Mouse (Mus musculus): ENCODE data around the gene Lhx4. TPM values are rescaled to one million over a fixed set of nuclear protein-coding genes. Genes with fewer than 3 reads are reported as not detected.

Gene Lhx4
- polyA plus RNA-seq, 1 experiment from 2014 or later, result 0.79 TPM

GRCm38 (mm10) chr1:155727830-155728229 lies 23.7 kb downstream of the Lhx4 start:
- no peaks in the 10 kb centered on the region for H3K4me1 ChIP-seq (ENCODE audit: control insufficient read depth, insufficient read depth, low read length)
- no peaks in the 10 kb centered on the region for H3K36me3 ChIP-seq (replicated peaks; ENCODE audit: control insufficient read depth, insufficient read depth, low read depth, low read length)
- H3K9me3 ChIP-seq (replicated peaks; ENCODE audit: control insufficient read depth, low read length), result no peaks in the 10 kb centered on the region
- 22% methylated on average over 10 of the region's 10 CpGs for WGBS
- H3K27me3 ChIP-seq (ENCODE audit: control insufficient read depth, insufficient read depth, low read length), result peaks cover 67% of the 10 kb centered on the region
- ATAC-seq (replicated peaks; ENCODE audit: insufficient number of reproducible peaks, low FRiP score, low TSS enrichment, low read depth), result no peak
- no peak for DNase-seq (ENCODE audit: low spot score)
- no peak overlapping the region for H3K9ac ChIP-seq (replicated peaks; ENCODE audit: low read length)
- no peak overlapping the region for H3K4me3 ChIP-seq (ENCODE audit: low read depth, low read length)
- H3K27ac ChIP-seq (replicated peaks; ENCODE audit: low read depth, low read length), result no peak overlapping the region
- H3K4me2 ChIP-seq (ENCODE audit: low read depth, low read length), result no peak overlapping the region

- Histone ChIP-seq H3K4me2 (ENCODE audit: low read depth, low read length) (no peak overlapping the region), H3K4me3 (ENCODE audit: low read depth, low read length) (no peak overlapping the region), H3K27ac (replicated peaks; ENCODE audit: low read depth, low read length) (no peak overlapping the region), H3K9me3 (replicated peaks; ENCODE audit: control insufficient read depth, low read length) (no peaks in the 10 kb centered on the region), H3K27me3 (ENCODE audit: control insufficient read depth, insufficient read depth, low read length) (peaks cover 50% of the 10 kb centered on the region), H3K9ac (replicated peaks; ENCODE audit: low read length) (no peak overlapping the region), H3K4me1 (ENCODE audit: control insufficient read depth, insufficient read depth, low read length) (no peaks in the 10 kb centered on the region), H3K36me3 (replicated peaks; ENCODE audit: control insufficient read depth, insufficient read depth, low read depth, low read length) (no peaks in the 10 kb centered on the region)
- WGBS, result 76% methylated on average over 2 of the region's 2 CpGs
- no peak for ATAC-seq (replicated peaks; ENCODE audit: insufficient number of reproducible peaks, low FRiP score, low TSS enrichment, low read depth)
- DNase-seq (ENCODE audit: low spot score), result no peak
Observed at GRCm38 (mm10) chr1:155725876-155726275, 25.6 kb downstream of the Lhx4 start.

- no peak overlapping the region for H3K9ac ChIP-seq (replicated peaks; ENCODE audit: low read length)
- no peaks in the 10 kb centered on the region for H3K4me1 ChIP-seq (ENCODE audit: control insufficient read depth, insufficient read depth, low read length)
- peaks cover 36% of the 10 kb centered on the region for H3K27me3 ChIP-seq (ENCODE audit: control insufficient read depth, insufficient read depth, low read length)
- H3K36me3 ChIP-seq (replicated peaks; ENCODE audit: control insufficient read depth, insufficient read depth, low read depth, low read length), result no peaks in the 10 kb centered on the region
- no peak for ATAC-seq (replicated peaks; ENCODE audit: insufficient number of reproducible peaks, low FRiP score, low TSS enrichment, low read depth)
- H3K9me3 ChIP-seq (replicated peaks; ENCODE audit: control insufficient read depth, low read length), result no peaks in the 10 kb centered on the region
- no peak overlapping the region for H3K27ac ChIP-seq (replicated peaks; ENCODE audit: low read depth, low read length)
- WGBS, result 86% methylated on average over 3 of the region's 3 CpGs
- H3K4me2 ChIP-seq (ENCODE audit: low read depth, low read length), result no peak overlapping the region
- no peak overlapping the region for H3K4me3 ChIP-seq (ENCODE audit: low read depth, low read length)
- no peak for DNase-seq (ENCODE audit: low spot score)
Observed at GRCm38 (mm10) chr1:155724301-155724700, 27.2 kb downstream of the Lhx4 start.

GRCm38 (mm10) chr1:155722185-155722584 lies 29.3 kb downstream of the Lhx4 start:
- H3K4me2 ChIP-seq (ENCODE audit: low read depth, low read length), result peak overlapping the region; percentile 22; the same call in 1 of the 2 replicates
- ATAC-seq (replicated peaks; ENCODE audit: insufficient number of reproducible peaks, low FRiP score, low TSS enrichment, low read depth) (no peak), DNase-seq (ENCODE audit: low spot score) (peak; percentile 84)
- peaks cover 15% of the 10 kb centered on the region for H3K27me3 ChIP-seq (ENCODE audit: control insufficient read depth, insufficient read depth, low read length)
- no peaks in the 10 kb centered on the region for H3K36me3 ChIP-seq (replicated peaks; ENCODE audit: control insufficient read depth, insufficient read depth, low read depth, low read length)
- under 1% methylated on average over 13 of the region's 13 CpGs for WGBS
- H3K9me3 ChIP-seq (replicated peaks; ENCODE audit: control insufficient read depth, low read length), result no peaks in the 10 kb centered on the region
- no peaks in the 10 kb centered on the region for H3K4me1 ChIP-seq (ENCODE audit: control insufficient read depth, insufficient read depth, low read length)
- H3K27ac ChIP-seq (replicated peaks; ENCODE audit: low read depth, low read length), result no peak overlapping the region
- no peak overlapping the region for H3K4me3 ChIP-seq (ENCODE audit: low read depth, low read length)
- H3K9ac ChIP-seq (replicated peaks; ENCODE audit: low read length), result no peak overlapping the region

GRCm38 (mm10) chr1:155721443-155721842 lies 30.0 kb downstream of the Lhx4 start:
- Histone ChIP-seq H3K27me3 (ENCODE audit: control insufficient read depth, insufficient read depth, low read length) (peaks cover 11% of the 10 kb centered on the region; the same call in 1 of the 2 replicates), H3K9ac (replicated peaks; ENCODE audit: low read length) (no peak overlapping the region), H3K27ac (replicated peaks; ENCODE audit: low read depth, low read length) (no peak overlapping the region), H3K4me1 (ENCODE audit: control insufficient read depth, insufficient read depth, low read length) (no peaks in the 10 kb centered on the region), H3K9me3 (replicated peaks; ENCODE audit: control insufficient read depth, low read length) (no peaks in the 10 kb centered on the region), H3K36me3 (replicated peaks; ENCODE audit: control insufficient read depth, insufficient read depth, low read depth, low read length) (no peaks in the 10 kb centered on the region), H3K4me3 (ENCODE audit: low read depth, low read length) (no peak overlapping the region), H3K4me2 (ENCODE audit: low read depth, low read length) (no peak overlapping the region)
- DNase-seq (ENCODE audit: low spot score) (peak; percentile 61), ATAC-seq (replicated peaks; ENCODE audit: insufficient number of reproducible peaks, low FRiP score, low TSS enrichment, low read depth) (0 out of 2 replicates have a peak, but pooled peaks have one; percentile 1)
- 30% methylated on average over 8 of the region's 8 CpGs for WGBS

- Histone ChIP-seq H3K4me2 (ENCODE audit: low read depth, low read length) (no peak overlapping the region), H3K9ac (replicated peaks; ENCODE audit: low read length) (no peak overlapping the region), H3K36me3 (replicated peaks; ENCODE audit: control insufficient read depth, insufficient read depth, low read depth, low read length) (no peaks in the 10 kb centered on the region), H3K4me3 (ENCODE audit: low read depth, low read length) (no peak overlapping the region), H3K9me3 (replicated peaks; ENCODE audit: control insufficient read depth, low read length) (no peaks in the 10 kb centered on the region), H3K27me3 (ENCODE audit: control insufficient read depth, insufficient read depth, low read length) (peaks cover 11% of the 10 kb centered on the region; the same call in 1 of the 2 replicates), H3K27ac (replicated peaks; ENCODE audit: low read depth, low read length) (no peak overlapping the region), H3K4me1 (ENCODE audit: control insufficient read depth, insufficient read depth, low read length) (no peaks in the 10 kb centered on the region)
- 48% methylated on average over 5 of the region's 5 CpGs for WGBS
- ATAC-seq (replicated peaks; ENCODE audit: insufficient number of reproducible peaks, low FRiP score, low TSS enrichment, low read depth) (no peak), DNase-seq (ENCODE audit: low spot score) (no peak)
Observed at GRCm38 (mm10) chr1:155720006-155720405, 31.5 kb downstream of the Lhx4 start.

- no peak overlapping the region for H3K4me2 ChIP-seq (ENCODE audit: low read depth, low read length)
- no peaks in the 10 kb centered on the region for H3K9me3 ChIP-seq (replicated peaks; ENCODE audit: control insufficient read depth, low read length)
- H3K4me1 ChIP-seq (ENCODE audit: control insufficient read depth, insufficient read depth, low read length), result no peaks in the 10 kb centered on the region
- no peak for DNase-seq (ENCODE audit: low spot score)
- no peak overlapping the region for H3K4me3 ChIP-seq (ENCODE audit: low read depth, low read length)
- WGBS, result 78% methylated on average over 3 of the region's 3 CpGs
- no peak overlapping the region for H3K27ac ChIP-seq (replicated peaks; ENCODE audit: low read depth, low read length)
- peaks cover 10% of the 10 kb centered on the region; the same call in 1 of the 2 replicates for H3K27me3 ChIP-seq (ENCODE audit: control insufficient read depth, insufficient read depth, low read length)
- no peaks in the 10 kb centered on the region for H3K36me3 ChIP-seq (replicated peaks; ENCODE audit: control insufficient read depth, insufficient read depth, low read depth, low read length)
- no peak overlapping the region for H3K9ac ChIP-seq (replicated peaks; ENCODE audit: low read length)
- no peak for ATAC-seq (replicated peaks; ENCODE audit: insufficient number of reproducible peaks, low FRiP score, low TSS enrichment, low read depth)
Observed at GRCm38 (mm10) chr1:155718851-155719250, 32.6 kb downstream of the Lhx4 start.

GRCm38 (mm10) chr1:155717301-155717700 lies 34.2 kb downstream of the Lhx4 start:
- H3K27ac ChIP-seq (replicated peaks; ENCODE audit: low read depth, low read length), result no peak overlapping the region

More at GRCm38 (mm10) chr1:155717301-155717700, 34.2 kb downstream of the Lhx4 start:
- WGBS, result 90% methylated on average over 12 of the region's 12 CpGs
- Histone ChIP-seq H3K4me2 (ENCODE audit: low read depth, low read length) (no peak overlapping the region), H3K9me3 (replicated peaks; ENCODE audit: control insufficient read depth, low read length) (no peaks in the 10 kb centered on the region), H3K4me3 (ENCODE audit: low read depth, low read length) (no peak overlapping the region), H3K4me1 (ENCODE audit: control insufficient read depth, insufficient read depth, low read length) (no peaks in the 10 kb centered on the region), H3K9ac (replicated peaks; ENCODE audit: low read length) (no peak overlapping the region), H3K27me3 (ENCODE audit: control insufficient read depth, insufficient read depth, low read length) (peaks cover 3% of the 10 kb centered on the region; the same call in 1 of the 2 replicates), H3K36me3 (replicated peaks; ENCODE audit: control insufficient read depth, insufficient read depth, low read depth, low read length) (no peaks in the 10 kb centered on the region)
- ATAC-seq (replicated peaks; ENCODE audit: insufficient number of reproducible peaks, low FRiP score, low TSS enrichment, low read depth) (no peak), DNase-seq (ENCODE audit: low spot score) (no peak)

Measured in embryonic facial prominence, embryonic 11.5 days (tissue).